Mouse (Mus musculus) bone marrow macrophage, adult 2 months (primary cell): ENCODE data around the gene Psmc1.

ENCODE experiments used
- CTCF ChIP-seq: IDR thresholded peaks from 2 replicates; pipeline ENCODE4 v1.5.1; 2012; ENCODE audit warnings: low read depth, mild to moderate bottlenecking, low read length, moderate library complexity
- POLR2A ChIP-seq: IDR thresholded peaks from 2 replicates; pipeline ENCODE4 v1.6.1; 2012; ENCODE audit warnings: mild to moderate bottlenecking, low read depth, low read length, borderline replicate concordance

DNA sequence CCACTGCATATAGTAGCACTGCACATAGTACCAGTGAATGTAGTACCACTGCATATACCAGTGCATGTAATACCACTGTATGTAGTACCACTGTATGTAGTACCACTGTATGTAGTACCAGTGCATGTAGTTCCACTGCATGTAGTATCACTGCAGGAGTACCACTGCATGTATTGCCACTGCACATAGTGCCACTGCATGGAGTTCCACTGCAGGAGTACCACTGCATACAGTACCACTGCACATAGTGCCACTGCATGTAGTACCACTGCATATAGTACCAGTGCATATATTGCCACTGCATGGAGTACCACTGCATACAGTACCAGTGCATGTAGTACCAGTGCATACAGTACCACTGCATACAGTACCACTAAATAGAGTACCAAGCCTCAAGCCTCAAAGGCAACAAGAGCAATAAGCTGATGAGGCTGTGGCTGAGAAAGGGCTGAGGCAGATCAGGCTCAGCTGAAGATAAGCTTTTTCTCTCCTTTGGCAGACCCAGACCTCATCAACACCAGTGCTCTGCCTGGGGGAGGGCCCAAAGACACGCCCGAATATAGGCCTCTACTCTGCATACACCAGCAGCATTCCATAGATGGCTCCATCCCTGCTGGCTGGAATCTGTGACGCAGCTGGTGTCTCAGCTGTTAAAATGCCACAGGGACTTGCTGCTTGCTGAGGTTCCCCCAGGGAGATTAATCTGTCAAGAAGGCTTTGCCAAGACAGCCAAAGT is 9.8 kb upstream of the Psmc1 start:
- TF ChIP-seq CTCF (no peak), POLR2A (no peak)
